Mouse (Mus musculus): ENCODE results near the gene Kctd21. TPM values are rescaled to one million over a fixed set of nuclear protein-coding genes. Genes with fewer than 3 reads are reported as not detected.

The Kctd21 gene
- polyA plus RNA-seq (2015; fragmentation: Nextera tagmentation; extraction: Ambion mirVana): 5.1 and 5.3 TPM in 2 replicates

DNA sequence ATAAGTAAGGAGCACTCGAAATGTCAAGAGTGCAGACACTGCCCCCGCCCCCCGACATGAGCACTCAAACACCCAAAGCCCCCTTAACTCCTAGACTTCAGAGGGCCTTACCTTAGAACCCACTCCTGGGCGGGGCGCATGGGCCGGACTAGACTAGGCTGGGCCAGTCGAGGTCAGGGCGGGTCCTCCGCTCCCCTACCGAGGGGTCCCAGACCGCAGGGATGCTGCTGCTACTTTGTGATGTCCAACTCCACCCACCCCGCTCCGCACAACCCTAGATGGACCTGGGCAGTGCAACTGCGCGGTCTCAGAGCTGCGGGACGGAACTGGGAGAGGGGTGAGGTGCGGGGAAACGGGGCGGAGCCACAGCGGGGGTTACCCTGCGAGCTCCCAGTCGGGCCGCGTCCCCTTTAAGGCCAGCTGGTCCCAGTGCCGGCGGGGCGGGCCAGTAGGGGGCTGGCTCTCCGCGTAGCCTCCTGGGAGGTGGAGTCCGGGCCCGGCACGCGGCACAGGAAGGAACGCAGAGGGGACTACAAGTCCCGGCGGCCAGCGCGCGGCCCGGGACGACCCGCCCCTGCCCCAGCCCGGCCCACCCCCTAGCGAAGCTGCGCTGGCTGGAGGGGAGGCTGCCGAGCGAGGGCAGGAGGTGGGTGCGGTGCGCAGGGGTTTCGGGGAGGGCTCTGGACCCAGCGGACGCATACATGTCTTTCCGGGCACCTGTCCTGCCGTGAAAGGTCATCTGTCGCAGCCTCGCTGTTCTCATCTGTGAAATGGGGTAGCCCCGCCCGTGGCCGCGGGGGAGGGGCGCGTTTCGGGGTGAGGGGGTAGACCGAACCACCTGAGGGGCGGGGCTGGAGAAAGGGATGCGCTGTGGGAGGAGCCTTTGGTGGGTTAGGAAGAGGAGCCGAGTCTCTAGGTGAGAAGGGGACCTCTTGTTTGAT lies at the start of gene Kctd21, which contains the start of gene Usp35:
Kctd21 (plus strand) TSS at position 602 of the 941 bp plus-strand sequence.
Usp35 (minus strand) TSS at position 295 of the 941 bp plus-strand sequence.
- no peaks in the 10 kb centered on the region for H3K27me3 ChIP-seq (ENCODE audit: control insufficient read depth, insufficient read depth, low read length)
- H3K36me3 ChIP-seq (ENCODE audit: control insufficient read depth, insufficient read depth, low read length): no peaks in the 10 kb centered on the region
- H3K4me2 ChIP-seq (ENCODE audit: low read depth, low read length): peak within 1 kb of the TSS; percentile 86
- peak within 1 kb of the TSS; percentile 97 for H3K4me3 ChIP-seq (replicated peaks; ENCODE audit: low read length)
- H3K9me3 ChIP-seq (replicated peaks; ENCODE audit: control insufficient read depth, low read length): no peaks in the 10 kb centered on the region
- peak within 1 kb of the TSS; percentile 87 for H3K9ac ChIP-seq (ENCODE audit: low read length)
- 1% methylated on average over 65 of the region's 68 CpGs for WGBS
- ATAC-seq (ENCODE audit: insufficient read depth, low FRiP score): peak; percentile 98
- peak within 1 kb of the TSS; percentile 34; the same call in 1 of the 2 replicates for H3K27ac ChIP-seq (ENCODE audit: low read length)
- H3K4me1 ChIP-seq (ENCODE audit: control insufficient read depth, insufficient read depth, low read length): peaks cover 9% of the 10 kb centered on the region

DNA sequence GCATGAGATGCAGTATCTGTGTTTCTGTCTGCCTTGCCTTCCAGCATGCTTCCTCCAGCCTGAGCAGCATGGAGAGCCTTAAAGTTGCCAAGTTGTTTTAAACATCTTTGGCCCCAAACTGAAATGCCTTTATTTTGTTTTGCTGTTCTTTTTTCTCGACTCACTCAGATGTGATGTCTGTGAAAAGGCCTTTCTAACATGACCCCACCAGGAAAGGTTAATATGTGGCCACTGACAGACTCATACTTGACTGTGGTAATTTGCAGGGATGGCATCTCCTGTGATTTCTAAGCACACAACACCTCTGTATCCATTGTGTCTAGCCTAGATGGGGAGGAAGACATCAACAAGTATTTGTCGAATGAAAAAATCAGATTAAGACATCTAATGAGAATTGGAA lies 35.1 kb upstream of the Kctd21 start:
- Histone ChIP-seq H3K4me2 (ENCODE audit: low read depth, low read length) (no peak overlapping the region), H3K4me1 (ENCODE audit: control insufficient read depth, insufficient read depth, low read length) (no peaks in the 10 kb centered on the region), H3K27me3 (ENCODE audit: control insufficient read depth, insufficient read depth, low read length) (no peaks in the 10 kb centered on the region), H3K9me3 (replicated peaks; ENCODE audit: control insufficient read depth, low read length) (no peaks in the 10 kb centered on the region), H3K27ac (ENCODE audit: low read length) (no peak overlapping the region), H3K4me3 (replicated peaks; ENCODE audit: low read length) (no peak overlapping the region), H3K36me3 (ENCODE audit: control insufficient read depth, insufficient read depth, low read length) (no peaks in the 10 kb centered on the region), H3K9ac (ENCODE audit: low read length) (no peak overlapping the region)
- 55% methylated on average over 2 of the region's 2 CpGs for WGBS
- no peak for ATAC-seq (ENCODE audit: insufficient read depth, low FRiP score)

DNA sequence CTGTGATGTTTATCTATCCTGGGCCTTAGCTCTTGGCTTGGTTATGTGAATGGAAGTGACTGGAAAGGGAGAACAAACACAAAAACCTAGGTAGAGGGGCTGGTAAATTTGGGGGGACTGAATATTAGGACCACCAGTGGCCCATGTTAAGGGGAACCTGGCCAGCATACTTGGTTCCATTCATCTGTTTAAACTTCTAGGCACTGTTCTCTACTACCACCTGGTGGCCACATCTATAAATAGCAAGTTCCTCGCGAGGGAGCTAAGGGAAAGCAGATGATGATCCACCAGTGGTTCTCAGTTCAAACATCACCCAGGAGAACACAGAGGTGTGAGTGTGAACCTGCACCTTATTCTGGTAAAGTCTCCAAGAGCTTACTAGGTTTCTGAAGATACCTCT lies 34.7 kb upstream of the Kctd21 start:
- no peak overlapping the region for H3K4me2 ChIP-seq (ENCODE audit: low read depth, low read length)
- H3K9me3 ChIP-seq (replicated peaks; ENCODE audit: control insufficient read depth, low read length): no peaks in the 10 kb centered on the region
- 5% methylated on average over 2 of the region's 2 CpGs for WGBS
- no peak overlapping the region for H3K27ac ChIP-seq (ENCODE audit: low read length)
- H3K4me3 ChIP-seq (replicated peaks; ENCODE audit: low read length): no peak overlapping the region
- no peak for ATAC-seq (ENCODE audit: insufficient read depth, low FRiP score)
- no peaks in the 10 kb centered on the region for H3K4me1 ChIP-seq (ENCODE audit: control insufficient read depth, insufficient read depth, low read length)
- no peaks in the 10 kb centered on the region for H3K27me3 ChIP-seq (ENCODE audit: control insufficient read depth, insufficient read depth, low read length)
- H3K9ac ChIP-seq (ENCODE audit: low read length): no peak overlapping the region
- H3K36me3 ChIP-seq (ENCODE audit: control insufficient read depth, insufficient read depth, low read length): no peaks in the 10 kb centered on the region

DNA sequence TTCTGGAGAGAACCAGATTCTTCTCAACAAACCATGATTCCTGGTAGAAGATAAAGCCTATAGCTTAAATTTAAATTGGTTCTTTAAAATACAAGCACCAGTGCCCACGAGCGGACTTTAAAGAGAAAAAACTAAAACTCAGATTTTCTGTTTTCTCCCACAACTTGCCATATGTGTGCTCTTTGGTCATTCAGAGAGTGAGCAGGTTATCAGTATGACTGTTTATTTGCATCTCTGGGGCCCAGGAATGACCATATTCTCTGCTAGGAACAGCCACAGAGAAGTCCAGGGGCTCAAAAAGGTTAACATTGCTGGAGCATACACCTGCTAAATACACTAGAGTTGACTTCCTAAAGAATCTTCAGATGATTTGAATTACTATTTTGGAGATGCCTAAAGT lies 33.8 kb upstream of the Kctd21 start:
- WGBS: 95% methylated on average over 2 of the region's 2 CpGs

DNA sequence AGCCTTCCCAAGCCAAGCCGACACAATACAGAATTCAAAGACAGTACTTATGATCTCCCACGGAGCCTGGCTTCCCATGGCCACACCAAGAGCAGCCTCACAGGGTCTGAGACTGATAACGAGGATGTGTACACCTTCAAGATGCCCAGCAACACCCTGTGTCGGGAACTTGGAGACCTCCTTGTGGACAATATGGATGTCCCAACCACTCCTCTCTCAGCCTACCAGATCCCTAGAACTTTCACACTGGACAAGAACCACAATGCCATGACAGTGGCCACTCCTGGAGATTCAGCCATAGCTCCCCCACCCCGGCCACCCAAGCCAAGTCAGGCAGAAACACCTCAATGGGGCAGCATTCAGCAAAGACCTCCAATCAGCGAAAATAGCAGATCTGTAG lies 33.2 kb upstream of the Kctd21 start:
- H3K27ac ChIP-seq (ENCODE audit: low read length): no peak overlapping the region
- no peaks in the 10 kb centered on the region for H3K27me3 ChIP-seq (ENCODE audit: control insufficient read depth, insufficient read depth, low read length)
- no peak for ATAC-seq (ENCODE audit: insufficient read depth, low FRiP score)
- no peak overlapping the region for H3K4me3 ChIP-seq (replicated peaks; ENCODE audit: low read length)
- no peaks in the 10 kb centered on the region for H3K9me3 ChIP-seq (replicated peaks; ENCODE audit: control insufficient read depth, low read length)
- no peaks in the 10 kb centered on the region for H3K36me3 ChIP-seq (ENCODE audit: control insufficient read depth, insufficient read depth, low read length)
- no peak overlapping the region for H3K4me2 ChIP-seq (ENCODE audit: low read depth, low read length)
- H3K9ac ChIP-seq (ENCODE audit: low read length): no peak overlapping the region
- no peaks in the 10 kb centered on the region for H3K4me1 ChIP-seq (ENCODE audit: control insufficient read depth, insufficient read depth, low read length)
- WGBS: 83% methylated on average over 6 of the region's 6 CpGs

More for the DNA sequence above, 33.8 kb upstream of the Kctd21 start:
- ATAC-seq (ENCODE audit: insufficient read depth, low FRiP score): no peak
- Histone ChIP-seq H3K27me3 (ENCODE audit: control insufficient read depth, insufficient read depth, low read length) (no peaks in the 10 kb centered on the region), H3K4me3 (replicated peaks; ENCODE audit: low read length) (no peak overlapping the region), H3K4me1 (ENCODE audit: control insufficient read depth, insufficient read depth, low read length) (no peaks in the 10 kb centered on the region), H3K36me3 (ENCODE audit: control insufficient read depth, insufficient read depth, low read length) (no peaks in the 10 kb centered on the region), H3K9ac (ENCODE audit: low read length) (no peak overlapping the region), H3K9me3 (replicated peaks; ENCODE audit: control insufficient read depth, low read length) (no peaks in the 10 kb centered on the region), H3K27ac (ENCODE audit: low read length) (no peak overlapping the region), H3K4me2 (ENCODE audit: low read depth, low read length) (no peak overlapping the region)

DNA sequence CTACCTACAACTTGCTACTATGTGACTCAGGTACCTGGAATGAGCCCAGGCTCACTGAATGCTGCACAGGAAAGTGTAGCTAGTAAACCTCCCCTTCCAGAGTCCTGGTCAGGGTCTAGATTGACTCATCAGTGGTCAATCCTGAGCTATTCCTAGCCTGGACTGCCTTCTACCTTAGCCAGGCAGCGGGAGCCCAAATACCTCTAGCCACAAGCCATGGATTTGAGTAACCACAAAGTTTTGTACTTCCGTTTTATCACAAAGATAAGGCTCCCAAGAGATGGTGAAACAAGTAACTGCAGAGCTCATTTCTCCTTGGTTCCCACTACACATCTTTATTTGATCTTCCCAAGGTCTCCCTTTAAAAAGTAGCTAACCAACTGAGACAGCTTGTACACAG lies 31.2 kb upstream of the Kctd21 start:
- Histone ChIP-seq H3K27me3 (ENCODE audit: control insufficient read depth, insufficient read depth, low read length) (no peaks in the 10 kb centered on the region), H3K4me1 (ENCODE audit: control insufficient read depth, insufficient read depth, low read length) (no peaks in the 10 kb centered on the region), H3K9me3 (replicated peaks; ENCODE audit: control insufficient read depth, low read length) (no peaks in the 10 kb centered on the region), H3K4me2 (ENCODE audit: low read depth, low read length) (no peak overlapping the region), H3K4me3 (replicated peaks; ENCODE audit: low read length) (no peak overlapping the region), H3K9ac (ENCODE audit: low read length) (no peak overlapping the region), H3K27ac (ENCODE audit: low read length) (no peak overlapping the region), H3K36me3 (ENCODE audit: control insufficient read depth, insufficient read depth, low read length) (peaks cover 7% of the 10 kb centered on the region)
- 80% methylated on average over 2 of the region's 2 CpGs for WGBS
- ATAC-seq (ENCODE audit: insufficient read depth, low FRiP score): no peak

DNA sequence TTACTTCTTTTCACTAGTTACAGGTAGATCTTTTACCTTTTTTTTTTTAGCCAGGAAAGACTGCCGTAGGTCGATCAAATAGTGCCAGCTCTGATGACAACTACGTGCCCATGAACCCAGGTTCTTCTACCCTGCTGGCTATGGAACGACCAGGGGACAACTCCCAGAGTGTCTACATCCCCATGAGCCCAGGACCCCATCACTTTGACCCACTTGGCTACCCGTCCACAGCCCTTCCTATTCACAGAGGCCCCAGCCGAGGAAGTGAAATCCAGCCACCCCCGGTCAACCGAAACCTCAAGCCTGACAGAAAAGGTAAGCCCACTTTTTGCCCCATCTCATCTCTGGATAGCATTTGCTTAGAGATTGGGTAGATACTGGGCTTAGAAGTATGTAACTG lies 30.8 kb upstream of the Kctd21 start:
- peaks cover 10% of the 10 kb centered on the region for H3K36me3 ChIP-seq (ENCODE audit: control insufficient read depth, insufficient read depth, low read length)

DNA sequence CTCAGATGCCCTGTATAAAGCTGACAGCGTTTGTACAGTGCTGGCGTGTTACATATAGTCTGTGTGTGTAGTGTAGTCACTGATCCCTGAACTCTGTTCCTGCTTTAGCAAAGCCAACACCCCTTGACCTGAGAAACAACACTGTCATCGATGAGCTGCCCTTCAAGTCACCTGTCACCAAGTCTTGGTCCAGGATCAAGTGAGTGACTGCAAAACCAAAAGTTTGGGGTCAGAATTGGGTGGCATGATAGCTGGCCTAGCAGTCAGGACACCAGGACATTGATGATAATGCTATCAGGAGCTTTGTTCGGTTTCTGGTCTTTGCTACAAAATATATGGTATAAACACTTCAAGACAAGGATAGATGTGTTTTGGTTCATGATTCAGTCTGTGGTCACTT lies 29.9 kb upstream of the Kctd21 start:
- H3K9ac ChIP-seq (ENCODE audit: low read length): no peak overlapping the region

More for the DNA sequence above, 30.8 kb upstream of the Kctd21 start:
- no peak for ATAC-seq (ENCODE audit: insufficient read depth, low FRiP score)
- Histone ChIP-seq H3K4me1 (ENCODE audit: control insufficient read depth, insufficient read depth, low read length) (no peaks in the 10 kb centered on the region), H3K4me2 (ENCODE audit: low read depth, low read length) (no peak overlapping the region), H3K9me3 (replicated peaks; ENCODE audit: control insufficient read depth, low read length) (no peaks in the 10 kb centered on the region), H3K4me3 (replicated peaks; ENCODE audit: low read length) (no peak overlapping the region), H3K9ac (ENCODE audit: low read length) (no peak overlapping the region), H3K27me3 (ENCODE audit: control insufficient read depth, insufficient read depth, low read length) (no peaks in the 10 kb centered on the region), H3K27ac (ENCODE audit: low read length) (no peak overlapping the region)
- WGBS: 86% methylated on average over 8 of the region's 8 CpGs

DNA sequence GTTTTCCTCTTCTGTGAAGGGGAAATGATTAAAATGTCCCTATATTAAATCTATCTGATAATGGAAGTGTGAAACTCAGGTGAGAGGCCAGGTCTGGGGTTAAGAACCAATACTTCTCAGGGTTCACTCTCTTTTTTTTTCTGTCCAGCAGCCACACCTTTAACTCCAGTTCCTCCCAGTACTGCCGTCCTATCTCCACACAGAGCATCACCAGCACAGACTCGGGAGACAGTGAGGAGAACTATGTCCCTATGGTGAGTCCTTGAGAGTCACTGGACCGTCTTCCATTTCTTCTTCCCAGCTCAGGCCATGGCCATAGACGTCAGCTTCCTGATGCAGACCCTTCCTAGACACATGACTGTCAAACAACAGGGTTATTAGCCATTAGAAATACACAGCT lies 29.3 kb upstream of the Kctd21 start:
- WGBS: 79% methylated on average over 4 of the region's 4 CpGs
- no peak for ATAC-seq (ENCODE audit: insufficient read depth, low FRiP score)

More for the DNA sequence above, 29.9 kb upstream of the Kctd21 start:
- 71% methylated on average over 4 of the region's 4 CpGs for WGBS
- no peak overlapping the region for H3K4me2 ChIP-seq (ENCODE audit: low read depth, low read length)
- peaks cover 17% of the 10 kb centered on the region for H3K36me3 ChIP-seq (ENCODE audit: control insufficient read depth, insufficient read depth, low read length)
- no peaks in the 10 kb centered on the region for H3K27me3 ChIP-seq (ENCODE audit: control insufficient read depth, insufficient read depth, low read length)
- no peak overlapping the region for H3K4me3 ChIP-seq (replicated peaks; ENCODE audit: low read length)
- H3K9me3 ChIP-seq (replicated peaks; ENCODE audit: control insufficient read depth, low read length): no peaks in the 10 kb centered on the region
- H3K4me1 ChIP-seq (ENCODE audit: control insufficient read depth, insufficient read depth, low read length): no peaks in the 10 kb centered on the region
- no peak for ATAC-seq (ENCODE audit: insufficient read depth, low FRiP score)
- H3K27ac ChIP-seq (ENCODE audit: low read length): no peak overlapping the region

More for the DNA sequence above, 29.3 kb upstream of the Kctd21 start:
- Histone ChIP-seq H3K27ac (ENCODE audit: low read length) (no peak overlapping the region), H3K4me2 (ENCODE audit: low read depth, low read length) (no peak overlapping the region), H3K9ac (ENCODE audit: low read length) (no peak overlapping the region), H3K9me3 (replicated peaks; ENCODE audit: control insufficient read depth, low read length) (no peaks in the 10 kb centered on the region), H3K4me1 (ENCODE audit: control insufficient read depth, insufficient read depth, low read length) (no peaks in the 10 kb centered on the region), H3K27me3 (ENCODE audit: control insufficient read depth, insufficient read depth, low read length) (no peaks in the 10 kb centered on the region), H3K36me3 (ENCODE audit: control insufficient read depth, insufficient read depth, low read length) (peaks cover 20% of the 10 kb centered on the region), H3K4me3 (replicated peaks; ENCODE audit: low read length) (no peak overlapping the region)
